Mouse (Mus musculus): ENCODE data around the gene Dpf3.

Dpf3 gene

DNA sequence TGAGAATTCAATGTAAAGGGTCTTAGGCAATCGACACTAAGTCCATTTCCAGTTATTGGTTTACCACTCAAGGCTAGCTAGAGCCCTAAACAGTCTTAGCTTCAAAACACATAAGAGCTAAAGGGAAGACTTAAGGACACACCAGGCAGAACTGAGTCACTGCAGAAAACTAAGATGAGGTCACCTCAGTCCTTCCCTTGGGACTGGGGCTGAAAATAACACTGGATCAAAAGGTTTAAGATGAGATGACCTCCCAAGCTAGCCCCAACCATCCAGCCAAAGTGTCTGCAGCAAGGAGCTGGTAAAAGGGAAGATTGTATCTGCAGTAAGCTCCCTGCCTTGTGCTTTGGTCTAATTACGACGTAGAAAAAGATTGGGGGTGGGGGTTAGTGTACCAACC lies 216.3 kb downstream of the Dpf3 start:
- DNase-seq, result no peak

DNA sequence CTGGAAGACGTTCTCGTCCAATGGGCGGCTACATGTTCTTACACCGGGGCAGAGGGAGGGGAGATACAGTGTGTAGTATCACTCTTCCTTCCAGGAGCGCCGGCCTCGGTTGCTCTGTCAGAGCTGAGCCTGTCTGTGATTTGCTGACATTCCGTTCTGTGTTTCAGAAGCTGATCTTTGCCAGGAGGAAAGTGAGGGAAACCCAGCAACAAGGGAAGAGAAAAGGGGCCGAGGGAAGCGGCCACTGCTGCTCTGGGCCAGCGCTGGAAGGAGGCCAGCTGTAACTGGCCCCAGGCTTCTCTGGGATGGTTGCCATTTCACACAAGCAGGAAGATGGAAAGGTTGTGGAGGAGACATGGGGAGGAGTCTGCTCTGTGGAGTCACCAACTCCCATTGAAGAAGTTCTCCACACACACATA lies 219.0 kb downstream of the Dpf3 start:
- DNase-seq, result peak; percentile 81 to 82

DNA sequence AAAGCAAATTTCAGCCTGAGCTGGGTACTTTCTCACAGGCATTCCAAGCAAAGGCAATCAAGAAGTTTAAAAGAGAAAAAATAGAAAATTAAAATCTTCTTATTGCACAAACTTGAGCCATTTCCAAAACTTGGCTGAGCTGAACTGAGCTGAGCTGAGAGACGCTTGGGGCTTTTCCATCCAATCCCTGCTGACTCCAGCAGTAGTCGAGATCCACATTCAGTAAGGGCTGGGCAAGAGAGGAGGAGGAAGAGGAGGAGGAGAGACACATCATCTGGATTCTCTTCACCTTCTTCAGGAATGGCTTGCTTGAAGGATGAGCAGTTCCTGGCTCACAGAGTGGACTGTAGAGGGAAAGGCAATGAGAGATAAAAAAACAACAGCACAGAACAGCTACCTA lies 227.0 kb downstream of the Dpf3 start:
- no peak for DNase-seq

DNA sequence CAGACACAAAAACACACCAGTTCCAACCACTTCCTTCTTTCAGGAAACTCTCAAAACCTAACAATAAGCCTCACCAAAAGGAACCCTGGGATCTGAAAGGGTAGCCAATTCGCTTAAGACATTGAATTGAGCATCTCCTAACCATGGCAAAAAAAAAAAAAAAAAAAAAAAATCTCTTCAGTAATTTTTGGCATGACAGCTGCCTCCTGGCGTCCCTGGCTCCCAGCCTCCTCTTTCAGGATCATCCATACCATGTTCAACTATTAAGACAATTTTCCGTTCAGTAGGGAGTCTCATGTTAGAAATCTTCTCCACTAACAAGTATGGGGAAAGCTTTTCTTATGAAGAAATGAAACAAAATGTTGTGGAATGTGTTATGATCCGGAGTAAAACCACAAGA lies 233.1 kb downstream of the Dpf3 start:
- peak in 1 of 2 experiments; percentile 41 for DNase-seq

DNA sequence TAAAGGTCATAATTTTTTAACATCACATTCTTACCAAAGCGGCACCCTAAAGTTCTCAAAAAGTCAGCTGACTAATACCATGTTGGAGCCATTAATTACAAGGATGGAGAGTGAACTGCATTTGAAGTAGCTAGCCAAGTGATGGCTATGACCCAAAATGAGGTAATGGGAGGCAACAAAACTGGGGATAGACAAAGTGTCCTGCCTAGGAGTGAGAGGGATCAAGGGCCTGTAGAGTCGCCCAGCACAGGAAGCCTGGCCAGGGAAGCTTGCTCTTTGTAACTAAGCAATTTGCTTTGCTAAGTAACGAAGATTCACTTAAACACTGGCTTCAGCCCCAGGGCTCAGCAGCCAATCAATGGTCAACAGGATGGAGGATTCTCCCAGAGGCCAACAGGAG lies 238.4 kb downstream of the Dpf3 start:
- DNase-seq, result peak; percentile 29 to 62

DNA sequence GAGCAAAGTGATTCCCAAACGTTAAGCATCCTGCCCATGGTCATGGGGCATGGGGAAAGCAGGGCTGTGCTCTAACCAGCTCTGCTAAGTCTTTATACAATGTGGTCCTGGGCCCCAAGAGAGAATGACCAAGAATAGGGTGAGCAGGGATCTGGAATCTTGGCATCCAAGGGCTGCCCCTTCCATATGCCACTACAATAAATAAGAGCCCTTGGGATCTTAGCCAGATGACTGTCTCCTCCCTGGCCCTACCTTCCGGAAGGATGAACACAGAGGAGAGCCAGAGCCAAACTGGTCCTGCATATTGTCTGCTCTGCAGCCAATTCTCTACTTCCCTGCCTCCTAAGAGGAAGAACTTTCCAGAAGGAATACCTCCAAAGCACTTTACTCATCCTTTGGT lies 238.9 kb downstream of the Dpf3 start:
- peak; percentile 71 for DNase-seq

DNA sequence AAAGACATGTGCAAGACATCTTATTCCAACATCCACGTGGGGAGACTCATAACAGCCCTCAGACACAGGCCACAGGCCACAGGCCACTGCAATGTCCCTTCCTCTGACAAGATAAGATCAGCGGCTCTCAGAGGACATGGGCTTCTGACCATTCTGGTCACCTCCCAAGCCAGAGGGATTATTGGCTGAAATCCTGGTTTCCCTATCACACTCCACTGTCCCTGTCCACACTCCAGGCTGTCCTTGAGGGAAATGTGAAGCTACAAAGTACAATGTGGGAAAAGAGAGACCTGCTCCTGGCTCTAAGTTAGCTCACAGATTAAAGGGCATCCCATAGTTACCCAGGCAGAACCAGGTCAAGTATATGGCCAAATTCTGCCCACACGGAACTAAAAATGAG lies 239.8 kb downstream of the Dpf3 start:
- DNase-seq, result peak in 1 of 2 experiments; percentile 41

DNA sequence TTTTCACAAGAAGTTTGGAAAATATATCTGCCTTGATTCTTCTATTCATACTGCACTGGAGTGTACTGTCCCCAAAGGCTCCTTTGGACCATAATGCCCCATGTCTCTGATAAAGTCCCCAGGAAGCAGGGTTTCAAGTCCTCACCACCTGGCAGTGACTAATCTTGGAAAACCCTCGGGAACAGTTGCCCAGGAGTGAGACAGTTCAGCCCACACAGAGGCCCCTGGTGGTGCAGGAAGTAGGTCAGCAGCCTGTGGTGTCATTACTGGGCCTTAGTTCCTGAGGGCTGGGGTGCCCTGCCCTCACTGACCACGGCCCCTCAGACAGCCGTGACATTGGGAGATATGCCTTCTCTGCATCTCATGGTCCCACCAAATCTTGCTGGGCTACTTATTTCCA lies 246.5 kb downstream of the Dpf3 start:
- DNase-seq, result peak; percentile 51 to 54

DNA sequence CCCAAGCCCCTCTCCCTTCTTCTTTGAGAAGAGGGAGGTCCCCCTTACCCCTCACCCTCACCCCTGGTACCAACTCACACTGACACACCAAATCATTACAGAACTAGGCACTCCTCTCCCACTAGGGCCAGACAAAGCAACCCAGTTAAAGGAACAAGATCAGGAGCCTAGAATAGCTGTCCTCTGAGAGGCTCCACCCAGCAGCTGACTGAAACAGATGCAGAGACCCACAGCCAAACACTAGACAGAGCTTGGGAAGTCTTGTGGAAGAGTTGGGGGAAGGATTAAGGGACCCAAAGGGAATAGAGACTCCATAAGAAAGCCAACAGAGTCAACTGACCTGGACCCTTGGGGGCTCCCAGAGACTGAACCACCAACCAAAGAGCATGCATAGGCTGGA lies 246.9 kb downstream of the Dpf3 start:
- DNase-seq, result no peak

DNA sequence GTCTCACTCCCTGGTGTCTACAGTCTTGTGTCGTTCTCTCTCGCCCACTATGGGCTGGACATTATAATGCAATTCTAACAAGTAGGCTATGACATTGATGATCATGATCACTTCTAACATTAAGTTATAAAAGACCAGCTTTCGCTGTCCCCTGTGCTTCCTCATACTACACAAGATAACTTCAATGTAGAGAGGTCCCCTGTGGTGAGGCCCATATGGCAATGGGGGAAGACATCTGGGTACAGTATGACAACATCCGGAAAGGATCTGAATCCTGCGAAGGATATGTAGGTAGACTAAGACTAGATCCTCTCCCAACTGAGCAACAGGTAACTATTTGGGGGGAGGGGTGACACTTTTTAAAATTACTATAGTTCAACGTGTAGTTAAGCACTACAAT lies 251.7 kb downstream of the Dpf3 start:
- DNase-seq, result peak in 1 of 2 experiments; percentile 39

DNA sequence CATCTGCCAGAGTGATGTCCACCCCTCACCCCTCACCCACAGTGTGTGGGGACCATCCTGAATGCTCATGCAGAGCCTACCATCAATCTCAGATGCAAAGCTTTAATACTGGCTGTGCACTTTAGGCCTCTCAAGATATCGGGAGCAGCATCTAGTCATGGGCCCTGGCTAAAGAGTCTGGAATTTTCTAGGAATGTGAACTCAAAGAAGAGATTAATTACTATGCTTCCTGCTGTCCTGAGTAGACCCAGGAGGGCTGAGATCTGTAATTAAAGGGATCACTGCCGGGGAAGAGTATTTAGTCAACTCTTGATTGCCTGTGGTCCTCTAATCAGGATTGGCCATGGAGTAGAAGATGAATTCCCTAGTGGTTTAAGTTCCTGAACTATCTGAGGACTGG lies 252.5 kb downstream of the Dpf3 start:
- no peak for DNase-seq

DNA sequence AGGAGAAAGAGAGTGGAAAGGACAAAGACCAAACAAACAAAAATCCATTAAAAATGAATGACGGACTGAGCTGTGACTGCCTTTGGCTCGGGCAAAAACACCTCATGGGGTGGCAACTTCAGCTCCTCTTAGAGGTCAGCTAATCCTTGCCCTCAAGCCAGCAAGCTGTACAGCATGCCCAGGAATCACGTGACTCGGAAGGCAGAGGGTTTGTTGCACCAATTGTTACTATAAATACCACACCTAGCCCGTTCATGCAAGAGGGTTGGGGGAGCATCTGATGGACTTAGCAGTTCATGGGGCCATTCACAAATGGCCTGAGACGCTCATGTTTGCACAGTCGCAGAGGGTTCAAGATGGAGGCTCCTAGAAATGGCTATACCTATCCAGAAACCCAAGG lies 253.9 kb downstream of the Dpf3 start:
- DNase-seq, result no peak

DNA sequence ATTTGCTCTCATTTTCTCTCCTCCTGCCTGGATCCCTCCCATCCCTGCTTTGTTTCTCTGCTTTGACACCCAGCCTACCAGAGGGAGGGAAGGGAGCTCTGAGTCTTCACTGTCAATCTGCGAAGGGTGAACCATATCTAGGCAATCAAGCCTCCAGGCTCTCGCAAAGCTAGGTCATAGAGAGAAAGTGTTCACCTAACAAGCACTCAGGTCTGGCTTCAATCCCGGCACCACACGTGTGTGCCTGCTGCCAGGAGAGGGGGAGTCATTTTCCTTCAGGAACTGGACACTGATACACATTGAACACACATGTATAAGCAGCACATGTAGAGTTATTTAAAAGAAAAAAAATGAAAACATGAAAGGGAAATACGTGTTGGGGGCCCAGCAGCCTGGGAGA lies 254.6 kb downstream of the Dpf3 start:
- DNase-seq, result peak in 1 of 2 experiments; percentile 39

DNA sequence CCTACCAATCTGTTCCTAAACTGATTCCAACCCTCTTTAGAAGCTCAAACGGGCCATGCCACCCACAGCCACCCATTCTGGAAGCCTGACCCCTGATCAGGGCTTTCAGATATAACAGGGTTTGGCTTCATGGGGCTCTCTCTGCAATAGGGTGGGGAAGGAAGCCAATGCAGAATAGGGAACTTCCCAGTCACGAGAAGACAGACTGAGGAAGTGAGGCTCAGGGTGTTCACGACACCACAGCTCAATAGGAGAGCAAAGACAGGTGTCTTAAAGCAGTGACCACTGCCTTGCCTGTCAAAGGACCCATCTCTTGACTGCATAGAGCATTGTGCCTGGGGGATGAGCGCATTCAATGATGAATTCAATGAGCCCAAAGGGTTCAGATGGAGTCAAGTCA lies 256.3 kb downstream of the Dpf3 start:
- no peak for DNase-seq

DNA sequence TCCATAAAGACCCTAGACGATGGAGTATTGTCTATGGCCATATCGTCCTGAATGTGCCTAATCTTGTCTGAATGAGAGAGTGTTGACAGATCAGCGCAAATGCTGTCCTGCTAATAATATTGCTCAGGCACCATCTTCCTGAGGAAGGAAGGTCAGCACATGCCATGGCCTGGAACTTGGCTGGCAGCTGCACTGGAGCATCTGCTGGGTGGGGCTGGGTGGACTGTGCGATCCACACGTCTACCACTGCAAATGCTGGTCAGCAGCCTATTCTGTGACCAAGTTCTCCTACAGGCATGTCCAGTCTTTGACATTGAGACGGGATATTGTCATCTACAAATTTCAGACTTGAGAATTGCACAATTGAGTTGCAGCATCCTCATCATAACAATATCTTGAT lies 257.8 kb downstream of the Dpf3 start:
- no peak for DNase-seq

DNA sequence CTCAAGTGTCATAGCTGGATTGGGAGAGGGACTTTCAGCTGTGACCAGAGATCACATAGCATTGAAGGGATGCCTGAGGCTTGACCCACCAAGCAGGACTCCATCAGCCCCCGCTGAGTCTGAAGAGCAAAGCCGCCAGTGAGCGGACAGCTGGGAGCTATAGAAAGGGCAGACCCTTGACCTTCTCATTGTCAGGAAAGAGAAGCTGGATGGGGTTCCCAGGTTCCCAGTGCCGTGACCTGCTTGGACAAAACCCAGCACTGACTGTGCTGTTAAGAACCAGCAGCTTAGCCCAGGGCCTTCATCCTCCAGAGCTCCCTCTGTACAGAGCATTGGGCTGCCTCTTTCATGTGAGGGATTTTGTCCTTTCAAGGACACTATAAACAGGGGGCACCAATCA lies 260.5 kb downstream of the Dpf3 start:
- no peak for DNase-seq

DNA sequence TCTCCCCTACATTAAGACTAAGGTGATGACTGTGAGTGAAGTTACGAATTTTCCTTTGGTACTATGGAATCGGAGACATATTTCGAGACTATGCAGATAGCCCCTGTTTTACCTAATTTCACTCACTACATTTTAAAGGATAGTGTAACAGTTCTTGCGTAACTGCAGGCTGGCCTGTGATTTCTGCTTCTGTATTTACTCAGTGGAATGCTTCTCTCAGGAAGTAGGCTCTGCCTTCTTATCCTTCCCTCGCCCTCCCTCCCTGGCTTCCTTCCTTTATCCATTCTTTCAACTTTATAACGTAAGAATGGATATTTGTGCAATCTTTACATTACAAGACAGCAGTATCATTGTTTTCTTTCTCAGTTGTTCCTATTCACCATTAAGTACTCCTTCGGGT lies 266.6 kb downstream of the Dpf3 start:
- no peak for DNase-seq

DNA sequence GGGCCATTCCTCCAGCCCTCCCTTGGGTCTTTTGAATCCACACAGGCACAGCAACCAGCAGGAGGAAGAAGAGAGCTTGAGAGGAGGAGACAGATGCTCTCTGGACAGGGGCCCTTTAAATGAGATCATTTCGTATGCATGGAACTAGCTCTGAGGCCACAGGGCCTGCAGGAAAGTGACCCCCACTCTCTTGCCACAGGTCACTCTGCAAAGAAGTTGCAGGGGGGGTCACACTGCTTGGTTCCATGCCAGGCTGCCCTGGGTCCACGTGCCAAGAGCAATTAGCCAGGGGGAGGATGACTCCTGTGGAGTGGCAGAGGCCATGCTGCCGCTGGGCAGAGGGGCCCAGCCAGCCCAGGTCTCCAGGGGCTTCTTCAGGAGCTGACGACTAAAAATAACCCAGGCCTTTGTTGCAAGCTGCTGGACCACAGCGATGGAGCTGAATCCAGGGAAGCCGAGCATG lies 273.6 kb downstream of the Dpf3 start:
- no peak for DNase-seq

DNA sequence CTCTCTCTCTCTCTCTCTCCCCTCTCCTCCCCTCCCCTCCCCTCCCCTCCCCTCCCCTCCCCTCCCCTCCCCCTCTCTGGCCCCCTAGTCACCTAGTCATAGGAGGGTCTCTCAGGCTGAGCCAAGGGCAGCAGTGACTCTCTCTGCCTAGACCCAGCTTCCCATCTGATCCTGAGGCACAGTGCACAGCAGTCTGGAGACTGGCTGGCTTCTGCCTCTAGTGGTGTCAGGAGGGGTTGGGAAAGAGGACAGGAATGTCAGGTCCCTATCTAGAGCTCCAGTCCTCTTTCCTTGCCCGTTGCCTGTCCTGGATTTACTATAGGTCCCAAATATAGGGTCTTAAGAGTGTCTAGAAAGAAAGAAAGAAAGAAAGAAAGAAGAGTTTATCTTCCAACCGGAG lies 275.5 kb downstream of the Dpf3 start:
- DNase-seq, result no peak

DNA sequence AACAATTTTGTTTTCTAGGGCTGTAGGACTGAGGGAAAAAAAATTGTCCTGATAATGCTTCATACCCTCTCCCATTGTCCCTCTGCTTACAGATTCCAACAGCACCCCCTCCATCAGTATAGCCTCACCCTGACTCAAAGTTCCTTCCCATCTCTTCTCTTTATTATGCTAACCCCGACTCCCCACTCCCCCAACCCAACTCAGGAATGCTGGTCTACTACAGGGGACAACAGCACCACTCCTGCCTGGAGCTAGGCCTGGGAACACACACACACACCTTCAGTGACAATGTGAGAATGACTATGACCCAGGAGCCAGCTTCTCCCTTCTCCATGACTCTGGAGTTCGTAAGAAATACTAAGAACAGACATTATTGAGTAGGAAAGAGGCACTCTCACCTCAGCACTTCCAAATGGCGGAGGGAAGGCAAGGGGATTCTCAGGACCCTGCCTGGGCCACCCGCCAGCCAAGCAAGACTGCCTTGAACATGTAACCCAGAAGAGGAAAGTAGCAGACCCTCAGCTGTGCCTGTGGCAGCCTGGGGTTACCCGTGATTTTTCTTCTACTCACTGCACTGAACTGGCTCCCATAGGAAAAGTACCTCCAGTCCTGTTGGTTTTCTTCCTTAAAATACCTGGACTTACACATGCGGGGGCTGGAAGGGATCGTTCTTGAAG lies 276.2 kb downstream of the Dpf3 start:
- no peak for DNase-seq

DNA sequence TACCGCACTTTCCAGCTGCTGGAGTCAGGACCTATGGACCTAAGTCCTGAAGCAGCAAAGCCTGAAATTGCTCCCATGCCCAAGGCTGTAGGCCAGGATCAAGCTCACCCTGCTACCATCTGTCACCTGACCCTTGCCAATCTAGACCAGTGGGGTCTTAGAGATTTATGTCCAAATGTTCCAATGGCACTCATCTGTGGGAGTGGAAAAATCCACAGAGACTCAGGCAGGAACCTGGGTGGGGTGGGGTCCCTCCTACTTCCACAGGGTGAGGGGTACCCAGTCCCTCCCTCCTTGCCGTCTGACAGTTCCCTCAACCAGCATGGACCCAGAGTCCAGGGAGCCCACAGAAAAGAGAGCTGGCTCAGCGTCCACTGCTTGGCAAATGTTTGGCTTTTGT lies 276.8 kb downstream of the Dpf3 start:
- peak; percentile 60 to 68 for DNase-seq

DNA sequence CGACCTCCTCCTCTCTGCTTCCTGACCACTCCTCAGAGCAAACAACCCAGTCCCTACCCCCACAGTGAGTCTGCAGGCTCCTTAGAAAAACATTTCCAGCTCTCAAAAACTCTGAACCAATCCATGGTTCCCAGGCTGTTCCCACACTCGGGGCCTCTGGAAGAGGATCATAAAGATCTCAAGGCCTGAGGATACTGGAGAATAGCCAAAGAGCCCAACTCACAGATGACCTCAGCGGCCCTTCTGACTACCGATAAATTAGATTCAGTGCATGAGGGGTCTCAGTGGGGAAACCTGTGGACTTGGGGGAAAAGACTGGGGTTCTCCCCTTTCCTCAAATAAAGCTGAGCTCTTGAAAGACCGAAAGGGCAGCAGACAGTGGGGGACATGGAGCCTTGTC lies 277.2 kb downstream of the Dpf3 start:
- DNase-seq, result no peak

DNA sequence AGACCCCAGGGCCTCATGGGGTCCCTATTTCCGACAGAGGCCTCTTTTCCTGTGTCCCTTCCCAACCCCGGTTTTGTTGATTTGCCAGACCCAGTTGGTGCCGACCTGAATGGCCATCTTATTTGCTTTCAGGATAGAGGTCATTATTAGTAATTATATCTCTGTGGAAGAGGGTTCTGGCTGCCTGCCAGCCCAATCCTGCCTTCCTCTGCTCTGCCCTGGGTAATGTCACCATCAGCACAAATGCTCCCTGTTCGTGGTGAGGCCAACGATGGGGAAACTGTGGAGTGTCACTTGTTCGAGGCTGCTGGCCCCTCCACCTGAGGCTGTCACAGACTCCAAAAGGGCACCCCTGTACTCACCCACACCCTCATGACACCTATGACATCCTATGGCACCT lies 278.1 kb downstream of the Dpf3 start:
- peak; percentile 57 to 64 for DNase-seq

DNA sequence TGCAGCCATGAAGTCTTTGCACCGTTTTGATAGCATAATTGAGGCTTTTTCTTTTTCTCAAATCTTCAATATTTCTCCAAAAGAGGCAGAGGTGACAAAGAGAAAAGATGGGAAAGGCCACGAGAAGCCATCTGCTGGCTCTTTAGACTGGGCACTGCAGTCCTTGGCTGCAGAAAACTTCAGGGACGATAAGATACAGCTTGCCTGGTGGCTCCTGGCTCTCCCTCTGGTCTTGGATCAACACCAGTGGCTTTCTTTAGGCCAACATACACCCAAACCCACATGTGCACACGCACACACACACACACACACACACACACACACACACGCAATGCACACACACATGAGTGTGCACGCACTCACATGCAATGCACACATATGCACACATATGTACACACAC lies 278.7 kb downstream of the Dpf3 start:
- no peak for DNase-seq

DNA sequence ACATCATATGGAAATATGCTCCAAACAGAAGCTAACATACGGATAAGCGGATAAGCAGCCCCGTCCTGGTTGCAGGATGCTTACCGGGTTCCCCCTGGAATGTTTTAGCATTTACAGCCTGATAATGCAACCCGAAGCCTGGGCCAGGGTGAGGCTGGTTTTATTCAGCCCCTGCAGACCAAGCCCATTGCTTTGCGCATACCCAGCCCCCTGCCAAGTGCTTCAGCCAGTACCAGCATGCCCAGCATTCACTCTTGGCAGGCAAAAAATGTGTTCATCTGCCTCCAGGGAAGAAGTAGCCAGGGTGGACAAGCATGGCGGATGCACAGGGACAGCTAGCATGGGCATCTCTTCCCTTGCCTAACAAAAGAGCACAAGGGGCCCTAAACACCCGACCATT lies 279.5 kb downstream of the Dpf3 start:
- DNase-seq, result peak; percentile 82

Data from cerebellum, postnatal 36 days (tissue).